Mouse (Mus musculus) testis, adult 2 months (tissue): Measurements from ENCODE around the gene Cacna1e. TPM values are rescaled to one million over a fixed set of nuclear protein-coding genes. Genes with fewer than 3 reads are reported as not detected.

Experiments
- H3K27ac ChIP-seq: fragments of 200-500 bp; 2 replicates; pipeline ENCODE4 v1.5.1; 2012; ENCODE audit warnings: low read depth, low read length; ENCODE audit not compliant: control insufficient read depth, insufficient read depth
- H3K27me3 ChIP-seq: fragments of 200-500 bp; 2 replicates; pipeline ENCODE4 v1.6.1; 2012; ENCODE audit warnings: mild to moderate bottlenecking, low read length, moderate library complexity; ENCODE audit not compliant: control insufficient read depth, insufficient read depth
- H3K36me3 ChIP-seq: fragments of 200-500 bp; 2 replicates; pipeline ENCODE4 v1.6.1; 2012; ENCODE audit warnings: mild to moderate bottlenecking, low read length; ENCODE audit not compliant: control insufficient read depth, insufficient read depth
- H3K4me1 ChIP-seq: fragments of 200-500 bp; 2 replicates; pipeline ENCODE4 v1.6.1; 2012; ENCODE audit warnings: low read length; ENCODE audit not compliant: control insufficient read depth, insufficient read depth
- H3K4me3 ChIP-seq: fragments of 200-500 bp; 2 replicates; pipeline ENCODE4 v1.5.1; 2012; ENCODE audit warnings: low read depth, mild to moderate bottlenecking, low read length, moderate library complexity, mixed read lengths; ENCODE audit not compliant: control insufficient read depth
- CTCF ChIP-seq: fragments of 200-500 bp; IDR thresholded peaks from 2 replicates; pipeline ENCODE4 v1.5.1; 2012; ENCODE audit warnings: low read depth, mild to moderate bottlenecking, inconsistent platforms, low read length, moderate library complexity; ENCODE audit not compliant: control insufficient read depth, insufficient read depth, insufficient replicate concordance
- POLR2A ChIP-seq: fragments of 200-500 bp; IDR thresholded peaks from 2 replicates; pipeline ENCODE4 v1.6.1; 2012; ENCODE audit warnings: low read depth, mild to moderate bottlenecking, inconsistent platforms, low read length, moderate library complexity; ENCODE audit not compliant: control insufficient read depth
- polyA plus RNA-seq: library from polyadenylated mRNA; depleted of rRNA; stranded (reverse); fragments of >200 nt; gene quantifications from 2 replicates; pipeline ENCODE4 v1.2.3, GENCODE M21; 2012

Gene Cacna1e
- polyA plus RNA-seq, 1 experiment, result 1.0 TPM

DNA sequence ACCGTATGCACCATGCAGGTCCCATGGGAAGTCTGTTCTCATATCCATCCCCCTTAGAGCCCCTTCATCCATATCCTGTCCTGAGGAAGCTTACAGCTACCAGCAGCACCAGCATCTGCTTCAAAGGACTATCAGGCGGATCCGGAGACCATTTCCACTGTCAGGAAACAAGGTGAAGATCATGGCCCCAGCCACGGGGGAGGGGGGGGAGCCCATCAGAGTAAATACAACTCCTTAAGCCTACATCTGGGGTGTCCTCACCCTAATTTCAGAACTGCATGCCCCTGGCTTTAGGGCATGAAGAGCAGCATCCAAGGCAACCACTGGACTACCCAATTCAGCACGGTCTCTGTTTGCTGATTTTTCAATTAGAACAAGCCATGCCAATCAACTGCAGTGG lies 47.8 kb downstream of the Cacna1e start:
- no peak overlapping the region for H3K27ac ChIP-seq
- TF ChIP-seq POLR2A (no peak), CTCF (no peak)

GRCm38 (mm10) chr1:154832168-154832539 lies 52.1 kb downstream of the Cacna1e start:
- no peak overlapping the region for H3K4me3 ChIP-seq
- no peak for TF ChIP-seq CTCF
- no peak for TF ChIP-seq POLR2A
- no peaks in the 10 kb centered on the region for H3K4me1 ChIP-seq

More for the DNA sequence above, 47.8 kb downstream of the Cacna1e start:
- Histone ChIP-seq H3K4me3 (no peak overlapping the region), H3K27me3 (no peaks in the 10 kb centered on the region), H3K4me1 (no peaks in the 10 kb centered on the region), H3K36me3 (no peaks in the 10 kb centered on the region)

GRCm38 (mm10) chr1:154831269-154832167 lies 52.8 kb downstream of the Cacna1e start:
- Histone ChIP-seq H3K4me1 (no peaks in the 10 kb centered on the region), H3K36me3 (no peaks in the 10 kb centered on the region), H3K27ac (no peak overlapping the region), H3K4me3 (no peak overlapping the region), H3K27me3 (no peaks in the 10 kb centered on the region)
- TF ChIP-seq POLR2A (no peak), CTCF (no peak)

More at GRCm38 (mm10) chr1:154832168-154832539, 52.1 kb downstream of the Cacna1e start:
- Histone ChIP-seq H3K27me3 (no peaks in the 10 kb centered on the region), H3K36me3 (no peaks in the 10 kb centered on the region), H3K27ac (no peak overlapping the region)

DNA sequence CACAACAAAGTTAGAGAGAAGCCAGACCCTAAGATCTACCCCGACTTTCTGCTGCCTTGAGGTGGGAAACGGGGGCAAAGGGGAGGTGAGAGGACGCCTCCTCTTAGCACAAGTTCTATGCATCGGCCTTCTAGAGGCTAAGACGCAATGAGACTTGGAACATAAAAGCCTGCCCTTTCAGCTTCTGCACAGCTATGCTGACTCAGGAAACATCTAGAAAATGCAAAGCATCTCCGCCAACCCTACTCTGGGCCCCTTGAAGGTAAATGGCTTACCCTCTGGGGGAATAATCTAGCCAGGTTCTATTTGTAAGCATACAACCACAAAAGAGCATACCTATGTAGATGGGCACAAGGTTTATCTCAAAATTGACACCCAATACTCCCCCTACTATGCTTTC lies 54.2 kb downstream of the Cacna1e start:
- Histone ChIP-seq H3K4me1 (no peaks in the 10 kb centered on the region), H3K27ac (no peak overlapping the region), H3K4me3 (no peak overlapping the region), H3K36me3 (no peaks in the 10 kb centered on the region), H3K27me3 (no peaks in the 10 kb centered on the region)
- no peak for TF ChIP-seq POLR2A
- no peak for TF ChIP-seq CTCF

GRCm38 (mm10) chr1:154823098-154823497 lies 61.2 kb downstream of the Cacna1e start:
- Histone ChIP-seq H3K4me3 (no peak overlapping the region), H3K27me3 (no peaks in the 10 kb centered on the region), H3K27ac (no peak overlapping the region), H3K4me1 (no peaks in the 10 kb centered on the region), H3K36me3 (no peaks in the 10 kb centered on the region)
- TF ChIP-seq POLR2A, result no peak
- TF ChIP-seq CTCF, result no peak

- Histone ChIP-seq H3K36me3 (no peaks in the 10 kb centered on the region), H3K27ac (no peak overlapping the region), H3K4me3 (no peak overlapping the region), H3K4me1 (no peaks in the 10 kb centered on the region), H3K27me3 (no peaks in the 10 kb centered on the region)
- no peak for TF ChIP-seq CTCF
- no peak for TF ChIP-seq POLR2A
Observed at GRCm38 (mm10) chr1:154820422-154820821, 63.9 kb downstream of the Cacna1e start.

GRCm38 (mm10) chr1:154819960-154820359 lies 64.3 kb downstream of the Cacna1e start:
- Histone ChIP-seq H3K27ac (no peak overlapping the region), H3K4me1 (no peaks in the 10 kb centered on the region), H3K4me3 (no peak overlapping the region), H3K27me3 (no peaks in the 10 kb centered on the region), H3K36me3 (no peaks in the 10 kb centered on the region)
- no peak for TF ChIP-seq CTCF
- TF ChIP-seq POLR2A, result no peak
